Mouse (Mus musculus): Measurements from ENCODE around the gene Upp1. TPM values are rescaled to one million over a fixed set of nuclear protein-coding genes. Genes with fewer than 3 reads are reported as not detected.

Gene Upp1
- polyA plus RNA-seq, 1 experiment from 2014 or later: 9.3 TPM

- H3K27me3 ChIP-seq (ENCODE audit: control insufficient read depth, insufficient read depth, low read length): peaks cover 28% of the 10 kb centered on the region
- H3K4me1 ChIP-seq (ENCODE audit: control insufficient read depth, insufficient read depth, low read length): peaks cover 18% of the 10 kb centered on the region
- 6% methylated on average over 22 of the region's 22 CpGs for WGBS
- no peak overlapping the region for H3K9ac ChIP-seq (replicated peaks; ENCODE audit: low read depth, low read length)
- H3K36me3 ChIP-seq (ENCODE audit: control insufficient read depth, insufficient read depth, low read length): no peaks in the 10 kb centered on the region
- H3K4me3 ChIP-seq (ENCODE audit: low read depth, low read length): peak overlapping the region; percentile 38
- no peak overlapping the region for H3K27ac ChIP-seq (ENCODE audit: low read depth, low read length)
- ATAC-seq (ENCODE audit: low read depth): no peak
- peak overlapping the region; percentile 95 for H3K4me2 ChIP-seq (ENCODE audit: low read depth, low read length)
- H3K9me3 ChIP-seq (ENCODE audit: control insufficient read depth, low read length): no peaks in the 10 kb centered on the region
These were observed 1.5 kb downstream of the Upp1 start for GRCm38 (mm10) chr11:9119231-9120020.

DNA sequence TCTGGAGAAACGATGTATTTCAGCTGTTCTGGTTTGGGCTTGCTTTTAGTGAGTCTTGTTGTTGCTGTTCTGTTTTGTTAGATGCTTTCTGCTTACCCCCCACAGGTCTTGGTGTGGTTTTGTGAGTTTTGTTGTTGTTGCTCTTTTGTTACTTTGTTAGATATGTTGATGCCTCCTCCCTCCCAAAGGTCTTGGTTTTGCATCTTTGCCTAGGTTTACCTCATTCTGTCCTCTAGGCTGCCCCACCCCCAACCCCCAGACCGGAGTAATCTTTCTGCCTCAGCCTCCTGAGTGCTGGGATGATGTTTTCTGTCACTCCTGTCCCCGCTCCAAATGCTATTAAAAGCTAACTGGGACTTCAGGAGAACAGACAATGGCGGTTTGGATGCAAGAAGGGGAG, 4.4 kb downstream of the Upp1 start:
- Histone ChIP-seq H3K27me3 (ENCODE audit: control insufficient read depth, insufficient read depth, low read length) (peaks cover 19% of the 10 kb centered on the region), H3K4me3 (ENCODE audit: low read depth, low read length) (no peak overlapping the region), H3K4me1 (ENCODE audit: control insufficient read depth, insufficient read depth, low read length) (peaks cover 18% of the 10 kb centered on the region), H3K9me3 (ENCODE audit: control insufficient read depth, low read length) (no peaks in the 10 kb centered on the region), H3K4me2 (ENCODE audit: low read depth, low read length) (no peak overlapping the region), H3K36me3 (ENCODE audit: control insufficient read depth, insufficient read depth, low read length) (no peaks in the 10 kb centered on the region), H3K27ac (ENCODE audit: low read depth, low read length) (no peak overlapping the region), H3K9ac (replicated peaks; ENCODE audit: low read depth, low read length) (no peak overlapping the region)
- no peak for ATAC-seq (ENCODE audit: low read depth)
- 71% methylated on average over 4 of the region's 4 CpGs for WGBS

- H3K36me3 ChIP-seq (ENCODE audit: control insufficient read depth, insufficient read depth, low read length): no peaks in the 10 kb centered on the region
- WGBS: 81% methylated on average over 5 of the region's 5 CpGs
These were observed 8.6 kb downstream of the Upp1 start for GRCm38 (mm10) chr11:9126373-9127107.

DNA sequence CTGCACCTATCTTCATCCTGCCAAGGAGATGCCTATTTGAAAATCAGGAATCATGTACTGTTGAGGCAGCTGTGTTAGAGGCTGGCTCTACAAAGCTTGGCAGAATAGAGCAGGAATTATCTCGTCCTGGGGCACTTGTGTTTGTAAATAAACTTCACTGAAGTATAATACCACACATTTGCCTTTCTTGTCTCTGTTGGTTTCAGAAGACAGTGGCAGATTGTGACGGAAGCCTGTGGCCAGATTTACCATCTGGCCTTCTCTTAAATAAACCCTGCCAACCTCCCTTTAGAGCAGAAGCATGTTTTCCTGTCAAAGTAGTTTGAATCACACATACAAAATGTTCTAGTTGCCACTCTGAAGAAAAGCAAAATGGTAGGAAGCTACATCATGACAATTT, 10.2 kb downstream of the Upp1 start:
- no peak overlapping the region for H3K27ac ChIP-seq (ENCODE audit: low read depth, low read length)
- H3K9ac ChIP-seq (replicated peaks; ENCODE audit: low read depth, low read length): no peak overlapping the region
- H3K36me3 ChIP-seq (ENCODE audit: control insufficient read depth, insufficient read depth, low read length): no peaks in the 10 kb centered on the region
- H3K4me1 ChIP-seq (ENCODE audit: control insufficient read depth, insufficient read depth, low read length): no peaks in the 10 kb centered on the region
- no peak overlapping the region for H3K4me2 ChIP-seq (ENCODE audit: low read depth, low read length)
- no peaks in the 10 kb centered on the region for H3K27me3 ChIP-seq (ENCODE audit: control insufficient read depth, insufficient read depth, low read length)
- ATAC-seq (ENCODE audit: low read depth): no peak
- H3K4me3 ChIP-seq (ENCODE audit: low read depth, low read length): no peak overlapping the region
- WGBS: 67% methylated on average over 2 of the region's 2 CpGs
- H3K9me3 ChIP-seq (ENCODE audit: control insufficient read depth, low read length): no peaks in the 10 kb centered on the region

More at GRCm38 (mm10) chr11:9126373-9127107, 8.6 kb downstream of the Upp1 start:
- H3K27ac ChIP-seq (ENCODE audit: low read depth, low read length): no peak overlapping the region
- H3K4me1 ChIP-seq (ENCODE audit: control insufficient read depth, insufficient read depth, low read length): no peaks in the 10 kb centered on the region
- H3K4me2 ChIP-seq (ENCODE audit: low read depth, low read length): no peak overlapping the region
- ATAC-seq (ENCODE audit: low read depth): no peak
- no peaks in the 10 kb centered on the region for H3K27me3 ChIP-seq (ENCODE audit: control insufficient read depth, insufficient read depth, low read length)
- no peak overlapping the region for H3K9ac ChIP-seq (replicated peaks; ENCODE audit: low read depth, low read length)
- H3K9me3 ChIP-seq (ENCODE audit: control insufficient read depth, low read length): no peaks in the 10 kb centered on the region
- no peak overlapping the region for H3K4me3 ChIP-seq (ENCODE audit: low read depth, low read length)

DNA sequence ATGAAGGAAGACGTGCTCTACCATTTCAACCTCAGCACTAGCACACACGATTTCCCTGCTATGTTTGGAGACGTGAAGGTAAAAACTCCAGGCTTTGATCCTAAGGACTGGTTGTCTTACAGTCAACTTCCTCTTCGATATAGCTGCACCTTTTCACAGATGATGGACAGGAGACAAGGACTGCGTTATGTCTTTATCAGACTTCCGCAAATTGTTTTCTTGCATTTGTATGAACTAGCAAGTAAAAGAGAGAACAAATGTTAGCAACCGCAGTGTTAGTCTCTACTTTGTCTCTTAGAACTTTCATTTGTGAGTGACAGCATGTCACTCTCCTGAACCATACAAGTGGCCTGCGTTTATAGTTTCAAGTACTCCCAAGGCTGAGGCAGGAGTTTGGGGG, 11.6 kb downstream of the Upp1 start:
- Histone ChIP-seq H3K4me2 (ENCODE audit: low read depth, low read length) (no peak overlapping the region), H3K27me3 (ENCODE audit: control insufficient read depth, insufficient read depth, low read length) (no peaks in the 10 kb centered on the region), H3K4me3 (ENCODE audit: low read depth, low read length) (no peak overlapping the region), H3K9ac (replicated peaks; ENCODE audit: low read depth, low read length) (no peak overlapping the region), H3K9me3 (ENCODE audit: control insufficient read depth, low read length) (no peaks in the 10 kb centered on the region), H3K27ac (ENCODE audit: low read depth, low read length) (no peak overlapping the region), H3K4me1 (ENCODE audit: control insufficient read depth, insufficient read depth, low read length) (no peaks in the 10 kb centered on the region), H3K36me3 (ENCODE audit: control insufficient read depth, insufficient read depth, low read length) (no peaks in the 10 kb centered on the region)
- ATAC-seq (ENCODE audit: low read depth): no peak
- WGBS: 94% methylated on average over 8 of the region's 8 CpGs

DNA sequence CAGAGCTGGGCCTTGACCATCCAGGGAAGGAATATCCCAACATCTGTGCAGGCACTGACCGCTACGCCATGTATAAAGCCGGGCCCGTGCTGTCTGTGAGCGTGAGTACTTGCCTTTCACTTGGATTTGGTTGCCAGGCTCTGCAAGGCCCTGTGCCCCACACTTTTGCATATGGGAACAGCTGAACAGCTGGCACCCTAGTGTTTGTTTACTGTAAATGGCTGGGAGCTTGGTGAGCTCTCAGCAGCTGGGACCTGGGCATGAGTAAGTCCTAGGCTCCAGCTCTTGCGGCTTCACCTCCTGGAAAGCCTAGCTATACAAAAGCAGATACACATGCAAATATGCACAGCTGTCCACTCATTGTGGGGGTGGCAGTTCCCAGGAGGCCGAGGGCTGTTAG, 13.8 kb downstream of the Upp1 start:
- H3K4me1 ChIP-seq (ENCODE audit: control insufficient read depth, insufficient read depth, low read length): no peaks in the 10 kb centered on the region
- H3K27ac ChIP-seq (ENCODE audit: low read depth, low read length): no peak overlapping the region
- no peaks in the 10 kb centered on the region for H3K36me3 ChIP-seq (ENCODE audit: control insufficient read depth, insufficient read depth, low read length)
- H3K9ac ChIP-seq (replicated peaks; ENCODE audit: low read depth, low read length): no peak overlapping the region
- 83% methylated on average over 7 of the region's 7 CpGs for WGBS
- no peak for ATAC-seq (ENCODE audit: low read depth)
- no peak overlapping the region for H3K4me2 ChIP-seq (ENCODE audit: low read depth, low read length)
- H3K9me3 ChIP-seq (ENCODE audit: control insufficient read depth, low read length): no peaks in the 10 kb centered on the region
- no peak overlapping the region for H3K4me3 ChIP-seq (ENCODE audit: low read depth, low read length)
- no peaks in the 10 kb centered on the region for H3K27me3 ChIP-seq (ENCODE audit: control insufficient read depth, insufficient read depth, low read length)

DNA sequence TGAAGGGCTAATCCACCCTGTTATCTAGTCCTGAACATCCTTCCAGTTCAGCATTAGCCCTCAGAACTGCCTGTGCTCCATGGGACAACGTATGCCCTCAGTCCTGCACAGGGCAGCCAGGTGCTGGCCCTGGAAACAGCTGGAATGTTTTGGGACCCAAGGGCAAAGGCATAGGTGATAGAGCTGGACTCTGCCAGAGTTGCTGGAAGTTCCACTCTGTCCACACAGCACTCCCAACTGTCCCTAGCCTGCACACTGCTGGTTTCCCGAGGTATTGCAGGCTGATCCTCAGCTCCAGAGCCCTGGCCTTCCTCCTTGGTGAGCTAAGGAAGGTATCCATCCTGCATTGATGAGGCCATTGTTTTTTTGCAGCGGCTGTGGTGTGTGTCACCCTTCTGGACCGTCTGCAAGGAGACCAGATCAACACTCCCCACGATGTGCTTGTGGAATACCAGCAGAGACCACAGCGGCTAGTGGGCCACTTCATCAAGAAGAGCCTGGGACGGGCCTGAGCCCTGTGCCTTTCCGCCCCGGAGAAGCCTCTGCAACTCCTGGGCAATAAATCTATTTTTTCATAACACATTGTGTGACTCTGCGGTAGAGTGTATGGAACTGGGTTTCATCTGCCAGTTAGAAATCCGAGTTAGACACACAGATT, 17.8 kb downstream of the Upp1 start:
- Histone ChIP-seq H3K36me3 (ENCODE audit: control insufficient read depth, insufficient read depth, low read length) (no peaks in the 10 kb centered on the region), H3K4me2 (ENCODE audit: low read depth, low read length) (no peak overlapping the region), H3K9me3 (ENCODE audit: control insufficient read depth, low read length) (no peaks in the 10 kb centered on the region), H3K4me1 (ENCODE audit: control insufficient read depth, insufficient read depth, low read length) (no peaks in the 10 kb centered on the region), H3K4me3 (ENCODE audit: low read depth, low read length) (no peak overlapping the region), H3K9ac (replicated peaks; ENCODE audit: low read depth, low read length) (no peak overlapping the region), H3K27ac (ENCODE audit: low read depth, low read length) (no peak overlapping the region), H3K27me3 (ENCODE audit: control insufficient read depth, insufficient read depth, low read length) (no peaks in the 10 kb centered on the region)
- 77% methylated on average over 11 of the region's 11 CpGs for WGBS
- peak; percentile 41; the same call in 1 of the 2 replicates for ATAC-seq (ENCODE audit: low read depth)

GRCm38 (mm10) chr11:9136471-9136870, 18.6 kb downstream of the Upp1 start:
- Histone ChIP-seq H3K27ac (ENCODE audit: low read depth, low read length) (no peak overlapping the region), H3K4me2 (ENCODE audit: low read depth, low read length) (no peak overlapping the region), H3K36me3 (ENCODE audit: control insufficient read depth, insufficient read depth, low read length) (no peaks in the 10 kb centered on the region), H3K4me3 (ENCODE audit: low read depth, low read length) (no peak overlapping the region), H3K4me1 (ENCODE audit: control insufficient read depth, insufficient read depth, low read length) (no peaks in the 10 kb centered on the region), H3K9ac (replicated peaks; ENCODE audit: low read depth, low read length) (no peak overlapping the region), H3K9me3 (ENCODE audit: control insufficient read depth, low read length) (no peaks in the 10 kb centered on the region), H3K27me3 (ENCODE audit: control insufficient read depth, insufficient read depth, low read length) (no peaks in the 10 kb centered on the region)
- peak; percentile 84 for ATAC-seq (ENCODE audit: low read depth)
- 21% methylated on average over 5 of the region's 5 CpGs for WGBS

DNA sequence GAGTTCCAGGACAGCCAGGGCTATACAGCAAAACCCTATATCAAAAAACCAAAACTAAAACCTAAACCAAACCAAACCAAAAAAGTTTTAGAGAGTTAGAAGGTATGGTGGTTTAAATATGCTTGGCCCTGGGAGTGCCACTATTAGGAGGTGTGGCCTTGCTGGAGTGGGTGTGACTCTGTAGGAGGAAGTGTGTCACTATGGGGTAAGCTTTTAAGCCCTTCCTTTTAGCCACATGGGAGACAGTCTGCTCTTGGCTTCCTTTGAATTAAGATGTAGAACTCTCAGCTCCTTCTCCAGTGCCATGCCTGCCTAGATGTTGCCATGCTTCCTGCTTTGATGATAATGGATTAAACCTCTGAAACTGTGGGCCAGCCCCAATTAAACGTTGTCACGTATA, 27.2 kb downstream of the Upp1 start:
- Histone ChIP-seq H3K9ac (replicated peaks; ENCODE audit: low read depth, low read length) (no peak overlapping the region), H3K4me3 (ENCODE audit: low read depth, low read length) (no peak overlapping the region), H3K4me2 (ENCODE audit: low read depth, low read length) (no peak overlapping the region), H3K36me3 (ENCODE audit: control insufficient read depth, insufficient read depth, low read length) (no peaks in the 10 kb centered on the region), H3K27me3 (ENCODE audit: control insufficient read depth, insufficient read depth, low read length) (no peaks in the 10 kb centered on the region), H3K9me3 (ENCODE audit: control insufficient read depth, low read length) (no peaks in the 10 kb centered on the region), H3K27ac (ENCODE audit: low read depth, low read length) (no peak overlapping the region), H3K4me1 (ENCODE audit: control insufficient read depth, insufficient read depth, low read length) (no peaks in the 10 kb centered on the region)
- WGBS: 90% methylated on average over 2 of the region's 2 CpGs
- no peak for ATAC-seq (ENCODE audit: low read depth)

Measured in neural tube, embryonic 14.5 days (tissue).